Mouse (Mus musculus) forebrain, embryonic 13.5 days (tissue): ENCODE measurements around the gene Fam213a. TPM values are rescaled to one million over a fixed set of nuclear protein-coding genes. Genes with fewer than 3 reads are reported as not detected.

Source experiments
- ATAC-seq: fragments of 200-750 bp; cut with Nextera tagmentation; 2 replicates; pipeline ENCODE4 v1.8.0; 2017
- H3K27ac ChIP-seq: fragments of 300-500 bp; sonication (generic); 2 replicates; pipeline ENCODE4 v1.5.1; 2015; ENCODE audit warnings: inconsistent platforms, mild to moderate bottlenecking, moderate library complexity
- H3K27me3 ChIP-seq: fragments of 300-500 bp; sonication (generic); 2 replicates; pipeline ENCODE4 v1.6.1; 2015; ENCODE audit warnings: mild to moderate bottlenecking, inconsistent platforms
- H3K36me3 ChIP-seq: fragments of 300-500 bp; sonication (generic); 2 replicates; pipeline ENCODE4 v1.6.1; 2015; ENCODE audit warnings: mild to moderate bottlenecking, inconsistent platforms; ENCODE audit not compliant: poor library complexity, severe bottlenecking
- H3K4me1 ChIP-seq: fragments of 300-500 bp; sonication (generic); 2 replicates; pipeline ENCODE4 v1.6.1; 2015; ENCODE audit warnings: inconsistent platforms
- H3K4me2 ChIP-seq: fragments of 300-500 bp; sonication (generic); 2 replicates; pipeline ENCODE4 v1.6.1; 2015; ENCODE audit warnings: inconsistent platforms, mild to moderate bottlenecking, moderate library complexity
- H3K4me3 ChIP-seq: fragments of 300-500 bp; sonication (generic); 2 replicates; pipeline ENCODE4 v1.5.1; 2015; ENCODE audit warnings: mild to moderate bottlenecking, inconsistent platforms
- H3K9ac ChIP-seq: fragments of 300-500 bp; sonication (generic); 2 replicates; pipeline ENCODE4 v1.6.1; 2015; ENCODE audit warnings: mild to moderate bottlenecking, inconsistent platforms
- H3K9me3 ChIP-seq: fragments of 300-500 bp; sonication (generic); replicated peaks from 2 replicates; pipeline ENCODE4 v1.6.1; 2016; ENCODE audit warnings: inconsistent platforms
- WGBS: fragments of 180-500 bp; shearing (Covaris S2); methylation state at CpG from one replicate; pipeline ENCODE4 v1.1.7; 2015; 5-methylcytosine and 5-hydroxymethylcytosine counted together
- polyA plus RNA-seq: library from polyadenylated mRNA; unstranded; fragments of >200 nt; fragmentation: Nextera tagmentation; extraction: Ambion mirVana; gene quantifications from 2 replicates; pipeline ENCODE4 v1.2.1, GENCODE M21; 2015

Gene Fam213a
- polyA plus RNA-seq, 1 experiment from 2014 or later = 49.7 TPM

DNA sequence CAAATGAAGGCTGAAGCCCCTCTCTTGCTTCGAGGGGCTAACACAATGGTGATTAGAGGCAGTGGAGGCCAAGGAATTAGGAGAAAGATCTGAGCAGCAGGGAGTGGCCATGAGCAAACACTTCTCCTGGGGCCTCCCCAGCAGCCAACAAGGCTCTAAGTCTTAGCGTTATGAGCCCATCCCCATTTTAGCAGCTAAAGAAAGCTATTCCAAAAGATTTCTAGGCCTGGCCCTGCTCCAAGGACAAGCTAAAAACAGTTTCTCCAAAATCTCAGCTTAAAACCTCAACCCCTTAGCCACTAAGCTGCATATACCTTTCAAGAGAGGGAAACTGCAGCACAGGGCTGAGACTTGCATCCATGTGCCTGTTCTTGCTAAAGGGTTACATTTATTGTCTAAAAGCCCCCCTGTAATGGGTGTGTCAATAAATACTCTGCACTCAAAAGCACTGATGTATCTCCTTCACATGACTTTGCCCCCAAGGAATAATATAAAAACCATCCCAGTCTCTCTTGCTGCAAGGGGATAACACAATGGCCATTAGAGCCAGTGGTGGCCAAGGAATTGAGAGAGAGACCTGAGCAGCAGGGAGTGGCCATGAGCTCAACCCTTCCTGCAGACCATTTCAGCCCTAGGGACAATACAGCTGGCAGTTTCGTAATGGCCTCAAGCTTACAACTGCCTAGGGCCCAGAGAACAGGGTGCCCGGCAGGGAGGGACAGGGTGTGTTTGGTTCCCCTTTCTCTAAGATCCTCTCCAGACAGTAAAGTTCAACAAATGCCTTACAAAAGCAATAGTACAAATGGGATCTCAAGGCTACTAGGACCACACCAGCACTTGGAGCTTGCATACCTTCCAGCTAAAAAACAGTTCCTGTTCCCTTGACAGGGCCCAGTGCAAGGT is 55.3 kb downstream of the Fam213a start:
- ATAC-seq = no peak

DNA sequence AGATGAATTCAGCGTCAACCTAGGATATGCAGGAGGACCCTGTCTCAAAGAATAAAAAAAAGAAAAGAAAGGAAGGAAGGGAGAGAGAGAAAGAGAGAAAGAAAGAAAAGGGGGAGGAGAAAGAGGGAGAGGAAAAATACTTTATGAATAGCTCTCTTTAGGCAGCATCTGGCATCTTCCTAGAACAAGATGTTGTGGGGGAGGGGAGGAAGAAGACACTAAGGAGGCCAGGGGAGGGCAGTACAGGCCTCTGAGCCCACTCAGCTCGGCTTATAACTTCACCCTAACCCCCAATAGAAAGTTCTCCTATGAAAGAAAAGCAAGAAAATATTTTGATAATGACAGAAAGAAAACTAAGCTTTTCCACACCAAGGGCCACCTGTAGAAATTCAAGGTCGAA is 56.0 kb downstream of the Fam213a start:
- no peaks in the 10 kb centered on the region for H3K27me3 ChIP-seq
- no peak for ATAC-seq
- WGBS = 27% methylated on average over 3 of the region's 3 CpGs
- no peak overlapping the region for H3K9ac ChIP-seq
- peak overlapping the region; percentile 98 for H3K27ac ChIP-seq
- H3K4me1 ChIP-seq = peaks cover 89% of the 10 kb centered on the region
- no peak overlapping the region for H3K4me3 ChIP-seq
- no peaks in the 10 kb centered on the region for H3K36me3 ChIP-seq
- peak overlapping the region; percentile 1 for H3K4me2 ChIP-seq
- H3K9me3 ChIP-seq = no peaks in the 10 kb centered on the region

More for the DNA sequence above, 55.3 kb downstream of the Fam213a start:
- Histone ChIP-seq H3K4me2 (peak overlapping the region; percentile 1), H3K27ac (peak overlapping the region; percentile 98), H3K9me3 (no peaks in the 10 kb centered on the region), H3K36me3 (no peaks in the 10 kb centered on the region), H3K4me3 (no peak overlapping the region), H3K4me1 (peaks cover 89% of the 10 kb centered on the region), H3K9ac (no peak overlapping the region), H3K27me3 (no peaks in the 10 kb centered on the region)
- 11% methylated on average over 4 of the region's 4 CpGs for WGBS

DNA sequence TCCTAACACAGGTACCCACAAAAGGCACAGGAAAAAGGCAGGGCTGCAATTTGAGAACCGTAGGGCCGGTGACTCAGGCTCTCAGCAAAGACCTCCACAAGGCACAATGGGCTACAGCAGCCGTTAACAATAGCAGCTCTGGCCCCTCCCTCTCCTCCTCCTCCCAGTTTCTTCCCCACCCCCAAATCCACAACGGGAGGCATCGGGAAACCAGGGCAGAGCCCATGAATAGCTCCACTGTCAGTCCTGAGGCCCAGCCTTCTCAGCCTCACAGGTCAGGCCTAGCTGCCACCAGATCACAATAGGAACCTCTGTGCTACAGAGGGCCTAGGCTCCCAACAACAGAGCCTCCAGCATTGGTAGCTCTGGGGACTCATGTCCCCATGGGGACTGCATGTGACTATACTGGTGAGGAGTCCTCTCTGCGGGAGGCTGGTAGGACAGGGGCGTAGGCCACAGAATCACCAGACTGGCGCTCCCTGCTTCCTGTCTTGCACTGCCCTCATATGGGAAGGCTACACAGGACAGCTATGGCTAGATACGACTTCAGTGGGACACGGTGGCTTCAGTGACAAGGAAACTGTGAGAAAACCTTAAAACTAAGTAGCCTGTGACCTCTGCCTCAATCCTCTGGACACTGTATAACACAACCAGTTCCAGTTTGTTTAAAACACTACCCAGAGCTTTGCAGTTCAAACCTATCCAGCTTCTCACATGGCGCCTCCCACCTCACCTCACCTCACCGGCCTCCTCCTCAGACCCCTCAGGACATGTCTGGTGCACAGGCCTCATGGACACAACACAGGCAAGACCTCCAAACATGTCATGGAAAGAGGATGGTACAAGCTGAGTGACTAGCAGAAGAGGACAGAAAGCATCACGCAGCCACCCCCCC is 57.1 kb downstream of the Fam213a start:
- H3K4me3 ChIP-seq = no peak overlapping the region; the same call in 1 of the 2 replicates
- H3K4me1 ChIP-seq = peaks cover 85% of the 10 kb centered on the region
- H3K9ac ChIP-seq = peak overlapping the region; percentile 65
- ATAC-seq = peak; percentile 79
- peak overlapping the region; percentile 98 for H3K27ac ChIP-seq
- H3K4me2 ChIP-seq = peak overlapping the region; percentile 45
- H3K9me3 ChIP-seq = no peaks in the 10 kb centered on the region
- WGBS = 11% methylated on average over 13 of the region's 13 CpGs
- H3K27me3 ChIP-seq = no peaks in the 10 kb centered on the region
- H3K36me3 ChIP-seq = no peaks in the 10 kb centered on the region

DNA sequence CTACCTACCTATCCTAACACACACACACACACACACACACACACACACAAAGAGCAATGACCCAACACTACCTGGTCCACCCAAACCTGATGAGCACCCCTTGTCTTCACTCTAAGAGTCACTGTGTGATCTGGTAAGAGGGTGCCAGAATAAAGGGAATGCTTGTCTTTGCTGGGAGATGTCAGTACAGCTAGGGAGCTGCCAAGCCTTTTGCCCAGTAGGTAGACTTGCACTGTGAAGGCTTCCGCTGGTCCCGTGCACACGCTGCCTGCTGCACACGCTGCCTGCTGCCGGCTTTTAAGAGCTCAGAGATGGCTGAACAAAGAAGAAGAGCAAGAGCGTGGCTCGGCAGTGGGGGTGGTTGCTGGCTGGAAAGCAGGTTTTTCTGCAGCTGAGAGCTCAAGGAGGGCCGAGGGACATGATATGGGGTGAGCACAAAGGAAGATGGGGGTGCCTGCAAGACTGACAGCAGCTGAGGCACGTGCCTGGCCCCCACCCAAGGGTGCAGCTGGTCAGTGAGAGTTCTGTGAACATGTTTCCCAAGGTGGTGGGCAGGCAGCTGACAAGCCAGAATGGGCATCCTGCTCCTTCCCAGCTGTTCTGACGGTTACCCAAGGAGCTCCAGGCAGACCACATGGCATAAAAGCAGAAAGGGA is 57.9 kb downstream of the Fam213a start:
- Histone ChIP-seq H3K4me2 (peak overlapping the region; percentile 45), H3K9me3 (no peaks in the 10 kb centered on the region), H3K27ac (peak overlapping the region; percentile 98), H3K36me3 (no peaks in the 10 kb centered on the region), H3K4me1 (peaks cover 87% of the 10 kb centered on the region), H3K27me3 (no peaks in the 10 kb centered on the region), H3K9ac (peak overlapping the region; percentile 65), H3K4me3 (no peak overlapping the region; the same call in 1 of the 2 replicates)
- WGBS = under 1% methylated on average over 10 of the region's 10 CpGs
- ATAC-seq = peak; percentile 76

DNA sequence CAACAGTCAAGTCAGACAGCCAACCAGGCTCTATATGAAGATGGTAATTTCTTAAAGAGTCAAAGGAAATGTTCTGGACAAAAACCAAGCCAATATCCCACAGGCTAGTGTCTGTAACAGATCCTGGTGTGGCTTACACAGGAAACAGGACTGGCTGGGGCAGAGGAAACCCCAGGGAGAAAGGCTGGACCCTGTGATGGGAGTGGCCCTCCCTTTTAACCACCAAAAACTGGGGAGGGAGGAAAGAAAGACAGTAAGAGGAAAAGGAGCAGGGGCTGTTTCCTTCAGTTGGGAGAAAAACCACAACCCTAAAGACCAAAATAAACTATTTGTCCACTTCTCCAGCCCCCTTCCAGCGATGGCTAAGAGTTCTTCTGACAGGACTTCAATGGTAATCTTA is 58.4 kb downstream of the Fam213a start:
- H3K4me3 ChIP-seq = no peak overlapping the region
- WGBS = 56% methylated on average over 1 of the region's 1 CpGs
- no peaks in the 10 kb centered on the region for H3K27me3 ChIP-seq
- H3K4me2 ChIP-seq = peak overlapping the region; percentile 45
- peak overlapping the region; percentile 98 for H3K27ac ChIP-seq
- peaks cover 88% of the 10 kb centered on the region for H3K4me1 ChIP-seq
- no peaks in the 10 kb centered on the region for H3K36me3 ChIP-seq
- H3K9ac ChIP-seq = peak overlapping the region; percentile 65
- ATAC-seq = no peak
- H3K9me3 ChIP-seq = no peaks in the 10 kb centered on the region

DNA sequence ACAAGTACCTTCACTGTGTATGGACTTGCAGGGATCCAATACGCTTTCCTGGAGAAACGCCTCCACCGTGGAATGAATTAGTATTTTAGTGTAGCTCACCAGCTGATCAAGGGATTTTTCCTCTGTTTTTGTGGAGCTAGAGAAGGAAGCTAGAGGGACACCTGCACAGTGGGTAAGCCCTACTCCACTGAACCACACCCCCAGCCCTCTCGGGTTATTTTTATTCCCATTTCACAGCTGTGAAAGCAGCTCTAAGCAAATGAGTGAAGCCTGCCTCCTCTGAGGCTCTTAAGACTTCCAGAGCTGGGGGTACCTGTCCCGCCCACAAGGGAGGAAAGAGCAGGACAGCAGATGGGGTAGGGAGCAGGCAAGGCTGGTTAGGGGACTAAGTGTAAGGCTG is 60.2 kb downstream of the Fam213a start:
- Histone ChIP-seq H3K4me3 (no peak overlapping the region), H3K9ac (no peak overlapping the region), H3K27ac (peak overlapping the region; percentile 72), H3K4me1 (peaks cover 88% of the 10 kb centered on the region), H3K4me2 (no peak overlapping the region), H3K36me3 (no peaks in the 10 kb centered on the region), H3K9me3 (no peaks in the 10 kb centered on the region), H3K27me3 (no peaks in the 10 kb centered on the region)
- ATAC-seq = no peak
- 74% methylated on average over 5 of the region's 5 CpGs for WGBS

DNA sequence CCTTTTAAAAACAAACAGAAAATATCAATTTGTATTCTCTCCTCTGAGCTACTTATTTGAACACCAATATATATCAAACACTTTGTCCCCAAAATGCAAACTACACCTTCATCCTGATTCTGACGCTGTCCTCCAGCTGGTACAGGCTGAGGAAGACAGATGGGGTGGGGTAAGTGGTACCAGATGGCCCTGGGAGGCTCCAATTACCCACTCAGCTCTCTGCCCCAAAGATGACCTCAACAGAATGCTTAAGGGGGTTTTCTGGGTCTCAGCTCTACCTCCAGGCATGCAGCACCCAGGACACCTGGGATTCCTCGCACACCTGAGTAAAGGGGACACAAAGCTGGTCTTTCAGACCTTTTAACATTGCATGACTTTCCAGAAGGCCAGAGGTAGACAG is 60.9 kb downstream of the Fam213a start:
- Histone ChIP-seq H3K9ac (no peak overlapping the region), H3K4me2 (no peak overlapping the region), H3K4me3 (no peak overlapping the region), H3K36me3 (peaks cover 3% of the 10 kb centered on the region; the same call in 1 of the 2 replicates), H3K27me3 (no peaks in the 10 kb centered on the region), H3K9me3 (no peaks in the 10 kb centered on the region), H3K4me1 (peaks cover 84% of the 10 kb centered on the region), H3K27ac (peak overlapping the region; percentile 72)
- 63% methylated on average over 2 of the region's 2 CpGs for WGBS
- ATAC-seq = no peak

DNA sequence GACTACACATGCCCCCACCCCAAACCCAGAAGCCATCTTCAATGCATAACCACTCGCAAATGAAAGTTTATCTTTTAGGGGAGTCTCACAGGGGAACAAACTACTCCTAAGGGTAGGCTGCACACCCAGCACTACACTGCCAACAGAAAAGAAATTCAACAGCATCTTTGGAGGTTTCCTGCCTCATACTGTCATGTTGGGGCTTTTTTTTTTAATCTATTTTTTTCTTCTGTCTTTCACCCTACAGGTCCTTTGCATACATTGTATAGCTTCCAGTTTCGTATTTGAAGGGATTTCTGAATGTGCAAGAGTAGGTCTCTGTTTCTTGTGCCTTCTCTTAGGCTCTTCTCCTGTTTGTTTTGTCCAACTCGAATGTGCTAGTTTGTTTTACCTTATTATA is 61.3 kb downstream of the Fam213a start:
- 91% methylated on average over 3 of the region's 3 CpGs for WGBS
- no peak overlapping the region for H3K4me2 ChIP-seq
- H3K36me3 ChIP-seq = peaks cover 7% of the 10 kb centered on the region; the same call in 1 of the 2 replicates
- no peak overlapping the region for H3K4me3 ChIP-seq
- H3K9me3 ChIP-seq = no peaks in the 10 kb centered on the region
- ATAC-seq = no peak
- peak overlapping the region; percentile 72 for H3K27ac ChIP-seq
- H3K27me3 ChIP-seq = no peaks in the 10 kb centered on the region
- peaks cover 80% of the 10 kb centered on the region for H3K4me1 ChIP-seq
- H3K9ac ChIP-seq = no peak overlapping the region

DNA sequence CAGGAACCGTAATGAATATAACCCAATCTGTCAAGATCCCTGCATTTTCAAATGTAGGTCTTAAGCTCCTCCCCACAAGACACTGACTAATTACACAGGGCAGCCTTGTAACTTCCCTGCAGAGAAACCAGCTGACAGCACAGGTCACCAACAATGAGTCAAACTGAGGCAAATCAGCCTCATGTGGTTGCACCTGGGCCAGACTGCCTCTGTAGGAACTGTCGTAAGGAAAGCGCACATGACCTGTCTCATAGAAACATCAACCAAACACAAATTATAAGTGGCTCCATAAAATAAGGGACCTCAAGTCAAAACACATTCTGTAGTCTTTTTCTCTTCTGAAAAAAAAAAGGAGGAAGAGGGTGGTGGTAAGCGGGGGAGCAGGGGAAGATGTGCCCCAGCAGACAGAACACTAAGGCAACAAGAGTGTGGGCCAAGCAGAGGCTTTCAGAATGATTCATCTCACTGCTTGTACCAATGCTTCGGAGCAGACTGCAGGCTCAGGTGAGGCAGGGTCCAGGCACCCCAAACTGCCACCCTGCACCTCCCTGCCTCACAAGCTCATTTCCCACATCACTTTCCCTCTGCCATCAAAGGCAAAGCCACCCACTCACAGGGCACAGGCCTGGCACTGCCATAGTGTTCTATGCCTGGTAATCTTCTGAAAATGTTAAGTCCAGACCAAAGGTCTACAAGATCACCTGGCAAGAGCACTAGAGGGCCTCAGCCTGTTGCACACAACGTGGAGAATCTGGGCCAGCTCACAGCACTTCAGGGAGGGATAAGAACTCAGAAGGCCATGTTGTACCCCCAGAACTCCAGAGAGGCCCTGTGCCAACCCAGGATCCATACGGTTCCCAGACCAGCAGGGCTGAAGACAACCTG is 63.6 kb downstream of the Fam213a start:
- Histone ChIP-seq H3K9me3 (no peaks in the 10 kb centered on the region), H3K4me1 (peaks cover 56% of the 10 kb centered on the region), H3K4me3 (no peak overlapping the region), H3K27me3 (no peaks in the 10 kb centered on the region), H3K4me2 (no peak overlapping the region), H3K9ac (no peak overlapping the region), H3K36me3 (peaks cover 15% of the 10 kb centered on the region), H3K27ac (peak overlapping the region; percentile 44; the same call in 1 of the 2 replicates)
- ATAC-seq = no peak
- whole genome bisulfite sequencing = 70% methylated on average over 6 of the region's 7 CpGs

DNA sequence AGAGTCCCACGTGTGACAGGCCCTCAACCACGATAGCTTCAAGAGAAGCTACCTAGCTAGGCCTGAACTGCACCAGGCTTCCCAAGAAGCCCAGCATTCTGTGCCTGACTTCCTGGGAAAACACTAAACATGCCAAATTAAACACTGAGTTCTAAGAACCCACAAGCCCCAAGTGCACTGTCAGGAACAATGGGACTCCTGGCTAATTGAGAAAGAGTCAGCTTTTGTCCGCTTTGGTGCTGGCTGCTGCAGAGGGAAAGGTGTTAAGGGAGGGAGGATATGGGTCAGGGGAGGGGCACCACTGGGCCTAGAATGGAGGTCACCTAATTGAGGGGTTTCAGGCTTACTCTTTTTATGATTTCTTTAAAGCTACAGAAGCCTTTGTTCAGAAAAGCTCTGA is 64.5 kb downstream of the Fam213a start:
- Histone ChIP-seq H3K27me3 (no peaks in the 10 kb centered on the region), H3K9me3 (no peaks in the 10 kb centered on the region), H3K36me3 (peaks cover 19% of the 10 kb centered on the region), H3K4me2 (no peak overlapping the region), H3K27ac (peak overlapping the region; percentile 16; the same call in 1 of the 2 replicates), H3K9ac (no peak overlapping the region), H3K4me3 (no peak overlapping the region), H3K4me1 (peaks cover 47% of the 10 kb centered on the region)
- ATAC-seq = peak; percentile 26; the same call in 1 of the 2 replicates
- 25% methylated on average over 3 of the region's 3 CpGs for WGBS

DNA sequence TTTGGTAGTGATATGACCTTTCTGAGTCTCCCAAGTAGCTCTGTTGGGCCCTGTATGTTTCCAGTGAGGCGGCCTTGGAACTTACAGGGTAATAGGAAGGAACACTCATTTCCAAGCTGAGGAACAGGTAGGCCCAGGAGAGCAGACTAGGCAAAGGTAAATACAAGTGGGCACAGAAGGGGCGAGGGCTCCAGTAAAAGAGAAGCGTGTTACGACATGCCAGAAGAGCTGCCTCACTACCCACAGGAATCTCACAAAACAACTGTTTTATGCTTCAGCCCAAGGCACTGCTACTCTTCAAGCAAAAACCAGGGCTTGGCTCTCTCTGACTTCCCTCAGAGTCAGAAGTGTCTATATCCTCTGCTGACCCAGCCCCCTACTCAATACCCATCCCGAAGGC is 65.1 kb downstream of the Fam213a start:
- Histone ChIP-seq H3K27ac (peak overlapping the region; percentile 16; the same call in 1 of the 2 replicates), H3K4me2 (no peak overlapping the region), H3K27me3 (no peaks in the 10 kb centered on the region), H3K4me3 (no peak overlapping the region), H3K9me3 (no peaks in the 10 kb centered on the region), H3K36me3 (peaks cover 19% of the 10 kb centered on the region), H3K4me1 (peaks cover 42% of the 10 kb centered on the region), H3K9ac (no peak overlapping the region)
- no peak for ATAC-seq
- WGBS = 89% methylated on average over 5 of the region's 5 CpGs
